Mouse (Mus musculus) left cerebral cortex, postnatal 25 days (tissue): ENCODE data around the gene Ccdc142. TPM values are rescaled to one million over a fixed set of nuclear protein-coding genes. Genes with fewer than 3 reads are reported as not detected.

ENCODE experiments used
- microRNA-seq, 2 experiments: library from miRNA; unstranded; fragments of <30 nt; microRNA quantifications; one replicate each; pipeline ENCODE4 v1.2.0; 2022
- total RNA-seq, 2 experiments: library from RNA; stranded (reverse); gene quantifications; 2 replicates each; pipeline ENCODE4 v1.2.3; 2021

Gene Ccdc142
- total RNA-seq, 2 experiments from 2014 or later = 3.2 to 4.1 TPM

Small RNA genes lying within 50 kb of the gene (microRNA-seq; reads per million reads assigned to microRNA genes)
- 0 reads per million in 2 experiments for gene Mir3470a

Other genes with a start within 250 kb of the Ccdc142 start
- 10 to 100 TPM; 37.5 to 40.6 TPM for gene Sema4f, start 161.8 kb upstream of the Ccdc142 start, total RNA-seq
- not detected for gene M1ap, start 154.7 kb upstream of the Ccdc142 start, total RNA-seq
- gene Dok1, start 68.1 kb upstream of the Ccdc142 start, total RNA-seq = 1 to 10 TPM; 1.1 to 1.6 TPM
- 1 to 10 TPM; 1.9 to 2.7 TPM for gene Loxl3, start 67.4 kb upstream of the Ccdc142 start, total RNA-seq
- gene Aup1, start 47.1 kb upstream of the Ccdc142 start, total RNA-seq = 100 to 1,000 TPM; 100 to 114 TPM
- 10 to 100 TPM; 42.9 to 45.4 TPM for gene Htra2, start 46.3 kb upstream of the Ccdc142 start, total RNA-seq
- under 1 TPM; 0.25 to 0.99 TPM for gene Dqx1, start 43.8 kb upstream of the Ccdc142 start, total RNA-seq
- not detected for gene Tlx2, start 31.3 kb upstream of the Ccdc142 start, total RNA-seq
- 10 to 100 TPM; 21.3 to 24.4 TPM for gene Pcgf1, start 23.7 kb upstream of the Ccdc142 start, total RNA-seq
- gene Lbx2, start 15.2 kb upstream of the Ccdc142 start, total RNA-seq = under 1 TPM in 1 of 2 experiments, not detected in 1; 0.46 TPM
- 1 to 10 TPM; 3.9 to 5.0 TPM for gene Gm42688, start within 50 bp of the Ccdc142 start, total RNA-seq
- 10 to 100 TPM; 60.3 to 66.6 TPM for gene Mrpl53, start 7.4 kb downstream of the Ccdc142 start, total RNA-seq
- gene Mogs, start 13.9 kb downstream of the Ccdc142 start, total RNA-seq = 10 to 100 TPM; 27.2 to 28.0 TPM
- 10 to 100 TPM; 36.7 to 48.7 TPM for gene Wbp1, start 20.0 kb downstream of the Ccdc142 start, total RNA-seq
- 10 to 100 TPM; 11.2 to 21.3 TPM for gene Ino80b, start 23.8 kb downstream of the Ccdc142 start, total RNA-seq
- gene Rtkn, start 33.9 kb downstream of the Ccdc142 start, total RNA-seq = 10 to 100 TPM; 51.2 to 76.8 TPM
- 10 to 100 TPM; 28.8 to 29.1 TPM for gene Wdr54, start 54.8 kb downstream of the Ccdc142 start, total RNA-seq
- 10 to 100 TPM; 28.8 to 30.2 TPM for gene 1700003E16Rik, start 54.8 kb downstream of the Ccdc142 start, total RNA-seq
- 100 to 1,000 TPM; 329 to 365 TPM for gene Dctn1, start 64.3 kb downstream of the Ccdc142 start, total RNA-seq
- gene Slc4a5, start 118.2 kb downstream of the Ccdc142 start, total RNA-seq = 1 to 10 TPM; 2.3 to 2.5 TPM
- gene Mthfd2, start 224.3 kb downstream of the Ccdc142 start, total RNA-seq = 1 to 10 TPM; 5.0 to 6.3 TPM
- gene Mob1a, start 224.4 kb downstream of the Ccdc142 start, total RNA-seq = 10 to 100 TPM; 20.0 to 20.2 TPM
- gene Bola3, start 247.5 kb downstream of the Ccdc142 start, total RNA-seq = 10 to 100 TPM; 52.3 to 56.5 TPM